Mouse (Mus musculus) forebrain, embryonic 15.5 days (tissue): ENCODE results near the gene Phlpp1. TPM values are rescaled to one million over a fixed set of nuclear protein-coding genes. Genes with fewer than 3 reads are reported as not detected.
"Not testable (repeated sequence)": the region's sequence is repeated elsewhere in the genome, so short reads cannot be mapped to it uniquely, and the experiment has no call there.

Experiments used
- ATAC-seq: fragments of 200-750 bp; cut with Nextera tagmentation; replicated peaks from 2 replicates; pipeline ENCODE4 v1.8.0; 2017; ENCODE audit warnings: mild to moderate bottlenecking, moderate TSS enrichment, moderate library complexity
- H3K27ac ChIP-seq: fragments of 300-500 bp; sonication (generic); replicated peaks from 2 replicates; pipeline ENCODE4 v1.5.1; 2015; ENCODE audit warnings: mild to moderate bottlenecking, inconsistent platforms
- H3K27me3 ChIP-seq: fragments of 300-500 bp; sonication (generic); 2 replicates; pipeline ENCODE4 v1.6.1; 2015; ENCODE audit warnings: inconsistent platforms
- H3K36me3 ChIP-seq: fragments of 300-500 bp; sonication (generic); 2 replicates; pipeline ENCODE4 v1.6.1; 2015; ENCODE audit warnings: mild to moderate bottlenecking, inconsistent platforms
- H3K4me1 ChIP-seq: fragments of 300-500 bp; sonication (generic); 2 replicates; pipeline ENCODE4 v1.6.1; 2015; ENCODE audit warnings: inconsistent platforms
- H3K4me2 ChIP-seq: fragments of 300-500 bp; sonication (generic); replicated peaks from 2 replicates; pipeline ENCODE4 v1.6.1; 2015; ENCODE audit warnings: mild to moderate bottlenecking, inconsistent platforms
- H3K4me3 ChIP-seq: fragments of 300-500 bp; sonication (generic); 2 replicates; pipeline ENCODE4 v1.5.1; 2015; ENCODE audit warnings: mild to moderate bottlenecking, inconsistent platforms
- H3K9ac ChIP-seq: fragments of 300-500 bp; sonication (generic); replicated peaks from 2 replicates; pipeline ENCODE4 v1.6.1; 2015; ENCODE audit warnings: mild to moderate bottlenecking, inconsistent platforms
- H3K9me3 ChIP-seq: fragments of 300-500 bp; sonication (generic); 2 replicates; pipeline ENCODE4 v1.6.1; 2016; ENCODE audit warnings: inconsistent platforms
- WGBS: fragments of 180-500 bp; shearing (Covaris S2); methylation state at CpG from one replicate; pipeline ENCODE4 v1.1.7; 2015; ENCODE audit warnings: mixed read lengths; 5-methylcytosine and 5-hydroxymethylcytosine counted together
- polyA plus RNA-seq: library from polyadenylated mRNA; unstranded; fragments of >200 nt; fragmentation: Nextera tagmentation; extraction: Ambion mirVana; gene quantifications from 2 replicates; pipeline ENCODE4 v1.2.1, GENCODE M21; 2015

The Phlpp1 gene
- polyA plus RNA-seq, 1 experiment from 2014 or later = 8.2 TPM

DNA sequence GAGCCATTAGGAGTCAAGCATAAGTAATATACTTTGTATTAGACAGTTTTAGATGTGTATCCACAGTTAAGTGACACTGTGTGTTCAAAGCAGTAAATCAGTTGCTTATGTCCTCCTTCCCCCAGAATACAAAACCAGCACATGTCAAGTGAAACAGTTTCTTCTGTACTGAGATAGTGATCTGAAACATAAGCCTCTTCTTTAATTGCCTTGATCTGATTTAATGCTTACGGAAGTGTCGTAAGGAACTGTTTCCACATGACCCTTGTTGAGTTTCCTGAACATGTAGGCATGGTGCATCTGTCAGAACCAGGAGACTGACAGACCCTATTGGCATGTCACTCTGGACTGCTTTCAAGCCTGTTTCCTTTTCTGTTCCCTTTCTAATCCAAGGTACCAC is 118.0 kb downstream of the Phlpp1 start:
- Histone ChIP-seq H3K4me3 (no peak overlapping the region), H3K27ac (no peak overlapping the region), H3K9ac (no peak overlapping the region), H3K36me3 (no peaks in the 10 kb centered on the region), H3K27me3 (no peaks in the 10 kb centered on the region), H3K4me2 (no peak overlapping the region), H3K4me1 (no peaks in the 10 kb centered on the region), H3K9me3 (no peaks in the 10 kb centered on the region)
- no peak for ATAC-seq
- WGBS = 83% methylated on average over 2 of the region's 2 CpGs

DNA sequence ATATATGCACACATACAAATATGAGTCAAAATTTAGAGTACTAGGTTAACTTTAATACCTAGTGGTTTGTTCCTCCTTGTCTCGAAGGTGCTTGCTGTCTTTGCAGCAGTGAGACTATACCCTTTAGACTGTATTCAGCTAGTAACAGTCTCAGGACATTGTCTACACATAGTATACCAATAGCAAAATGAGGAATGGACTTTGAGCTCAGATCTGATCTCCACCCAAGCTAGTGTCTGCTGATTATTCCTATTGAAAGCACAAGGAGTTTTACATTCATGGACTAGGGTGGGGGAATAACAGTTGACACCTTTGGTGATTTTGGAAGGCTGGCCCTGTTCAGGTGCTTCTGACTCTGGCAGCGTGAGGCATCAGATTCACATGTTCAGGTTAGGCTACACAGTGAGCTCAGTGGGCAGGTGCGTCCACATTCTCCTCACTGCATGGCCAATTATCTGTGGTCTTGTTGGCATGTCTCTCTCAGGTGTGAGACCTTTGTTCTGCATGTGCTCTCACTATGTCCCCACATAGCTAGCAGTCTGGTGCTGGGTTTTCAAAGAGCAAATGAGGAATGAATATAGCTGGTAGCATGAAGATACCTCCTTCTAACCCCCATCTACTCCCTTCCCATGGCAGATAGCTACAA is 138.0 kb downstream of the Phlpp1 start:
- Histone ChIP-seq H3K9ac (no peak overlapping the region), H3K4me3 (no peak overlapping the region), H3K27me3 (no peaks in the 10 kb centered on the region), H3K4me2 (no peak overlapping the region), H3K36me3 (no peaks in the 10 kb centered on the region), H3K4me1 (no peaks in the 10 kb centered on the region), H3K27ac (no peak overlapping the region), H3K9me3 (no peaks in the 10 kb centered on the region)
- WGBS = 95% methylated on average over 3 of the region's 3 CpGs
- no peak for ATAC-seq

DNA sequence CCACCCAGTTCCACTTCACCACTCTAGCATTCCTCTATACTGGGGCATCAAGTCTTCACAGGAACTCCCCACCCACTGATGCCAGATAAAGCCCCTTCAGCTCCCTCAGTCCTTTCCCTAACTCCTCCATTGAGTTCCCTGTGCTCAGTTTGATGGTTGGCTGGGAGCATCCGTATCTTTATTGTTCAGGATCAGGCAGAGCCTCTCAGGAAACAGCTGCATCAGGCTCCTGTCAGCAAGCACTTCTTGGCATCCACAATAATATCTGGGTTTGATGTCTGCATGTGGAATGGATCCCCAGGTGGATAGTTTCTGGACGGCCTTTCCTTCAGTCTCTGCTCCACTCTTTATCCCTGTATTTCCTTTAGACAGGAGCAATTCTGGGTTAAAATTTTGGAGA is 138.7 kb downstream of the Phlpp1 start:
- no peak overlapping the region for H3K27ac ChIP-seq
- H3K4me3 ChIP-seq = no peak overlapping the region
- no peak for ATAC-seq
- H3K4me2 ChIP-seq = no peak overlapping the region
- no peaks in the 10 kb centered on the region for H3K36me3 ChIP-seq
- no peak overlapping the region for H3K9ac ChIP-seq
- no peaks in the 10 kb centered on the region for H3K4me1 ChIP-seq
- 76% methylated on average over 2 of the region's 2 CpGs for WGBS
- no peaks in the 10 kb centered on the region for H3K9me3 ChIP-seq
- no peaks in the 10 kb centered on the region for H3K27me3 ChIP-seq

DNA sequence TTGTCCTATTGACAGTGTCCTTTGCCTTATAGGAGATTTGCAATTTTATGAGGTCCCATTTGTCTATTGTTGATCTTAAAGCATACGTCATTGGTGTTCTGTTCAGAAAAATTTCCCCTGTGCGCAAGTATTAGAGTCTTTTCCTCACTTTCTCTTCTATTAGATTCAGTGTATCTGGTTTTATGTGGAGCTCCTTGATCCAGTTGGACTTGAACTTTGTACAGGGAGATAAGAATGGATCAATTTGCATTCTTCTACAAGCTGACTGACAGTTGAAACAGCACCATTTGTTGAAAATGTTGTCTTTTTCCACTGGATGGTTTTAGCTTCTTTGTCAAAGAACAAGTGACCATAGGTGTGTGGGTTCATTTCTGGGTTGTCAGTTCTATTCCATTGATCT is 140.3 kb downstream of the Phlpp1 start:
- not testable (repeated sequence) for H3K36me3 ChIP-seq, H3K9me3 ChIP-seq, H3K4me1 ChIP-seq, ATAC-seq, H3K4me2 ChIP-seq, H3K4me3 ChIP-seq, H3K27ac ChIP-seq, H3K27me3 ChIP-seq, H3K9ac ChIP-seq
- WGBS = 99% methylated on average over 2 of the region's 2 CpGs

DNA sequence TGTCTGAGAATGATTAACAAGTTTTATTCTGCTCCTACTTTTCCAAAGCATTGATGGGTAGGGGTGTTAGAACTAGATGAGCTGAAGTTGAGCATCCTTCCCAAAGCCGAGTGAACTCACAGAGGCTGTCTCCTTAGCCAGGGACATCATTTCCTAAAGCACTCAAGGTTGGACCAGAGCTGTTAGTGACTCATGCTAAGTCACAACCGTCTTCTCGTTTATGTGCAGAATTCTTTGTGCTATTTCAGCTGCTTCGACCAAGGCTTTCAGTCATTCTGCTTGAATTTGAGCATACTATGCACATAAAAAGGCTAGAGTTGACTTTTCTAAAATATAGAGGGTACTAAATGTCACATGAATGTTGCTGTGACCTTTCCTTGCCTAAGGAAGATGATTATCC is 142.9 kb downstream of the Phlpp1 start:
- H3K27ac ChIP-seq = no peak overlapping the region
- H3K9ac ChIP-seq = no peak overlapping the region
- H3K27me3 ChIP-seq = no peaks in the 10 kb centered on the region
- no peaks in the 10 kb centered on the region for H3K36me3 ChIP-seq
- no peaks in the 10 kb centered on the region for H3K9me3 ChIP-seq
- no peak overlapping the region for H3K4me2 ChIP-seq
- H3K4me1 ChIP-seq = no peaks in the 10 kb centered on the region
- no peak for ATAC-seq
- 88% methylated on average over 4 of the region's 4 CpGs for WGBS
- no peak overlapping the region for H3K4me3 ChIP-seq

DNA sequence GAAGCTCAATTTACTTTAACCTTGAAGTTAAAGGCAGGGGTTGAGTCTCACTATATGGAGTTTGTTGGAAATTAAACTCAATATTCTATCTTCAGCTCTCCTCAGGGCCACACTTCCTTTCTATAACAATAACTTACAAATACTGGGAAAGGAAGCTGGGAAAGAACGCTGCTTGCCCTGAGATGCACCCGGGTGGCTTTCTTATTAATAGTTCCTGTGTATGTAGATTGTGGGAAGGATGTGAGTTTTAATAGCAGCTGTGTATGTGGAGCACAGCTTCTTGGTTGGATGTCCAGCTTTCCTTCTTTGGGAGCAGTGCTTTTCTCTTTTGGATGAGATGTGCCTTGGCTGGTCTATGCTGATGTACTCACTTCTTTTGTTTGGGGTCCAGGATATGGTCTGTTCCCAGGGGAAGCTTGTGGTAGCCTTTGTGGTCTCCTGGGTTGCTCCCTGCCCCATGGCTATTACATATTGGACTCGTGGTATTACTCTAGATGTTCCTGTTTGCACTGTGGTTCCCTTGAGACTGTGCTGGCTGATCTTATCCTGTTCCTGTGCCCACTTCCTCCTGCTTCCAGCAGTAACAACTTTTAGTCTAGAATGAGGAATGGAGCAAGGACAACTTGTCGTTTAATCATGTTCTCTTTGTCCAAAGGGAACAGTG is 145.2 kb downstream of the Phlpp1 start:
- H3K4me1 ChIP-seq = no peaks in the 10 kb centered on the region
- no peak overlapping the region for H3K4me3 ChIP-seq
- H3K9ac ChIP-seq = no peak overlapping the region
- ATAC-seq = no peak
- no peak overlapping the region for H3K27ac ChIP-seq
- 84% methylated on average over 4 of the region's 4 CpGs for WGBS
- H3K27me3 ChIP-seq = no peaks in the 10 kb centered on the region
- no peaks in the 10 kb centered on the region for H3K36me3 ChIP-seq
- no peaks in the 10 kb centered on the region for H3K9me3 ChIP-seq
- no peak overlapping the region for H3K4me2 ChIP-seq

DNA sequence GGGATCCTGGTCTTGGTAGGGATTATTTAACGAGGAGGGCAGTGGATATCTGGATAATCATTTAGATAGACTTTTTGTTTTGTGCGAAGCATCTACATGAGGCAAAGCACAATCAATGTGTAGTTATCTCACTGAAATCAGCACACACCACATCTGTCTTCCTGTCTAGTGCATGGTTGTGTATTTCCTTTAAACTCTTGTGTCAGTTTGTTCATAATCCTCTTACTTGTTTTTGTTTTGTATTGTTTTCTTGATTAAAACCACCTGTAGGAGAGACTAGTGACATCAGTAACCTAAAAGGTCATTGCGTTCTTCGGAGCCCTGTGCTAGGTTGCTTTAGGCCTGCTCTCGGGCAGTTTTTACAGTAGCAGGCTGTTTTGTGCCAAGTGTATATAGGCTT is 146.8 kb downstream of the Phlpp1 start:
- ATAC-seq = no peak
- no peak overlapping the region for H3K9ac ChIP-seq
- no peaks in the 10 kb centered on the region for H3K36me3 ChIP-seq
- H3K4me2 ChIP-seq = no peak overlapping the region
- no peak overlapping the region for H3K4me3 ChIP-seq
- H3K9me3 ChIP-seq = no peaks in the 10 kb centered on the region
- no peak overlapping the region for H3K27ac ChIP-seq
- WGBS = 87% methylated on average over 5 of the region's 5 CpGs
- no peaks in the 10 kb centered on the region for H3K27me3 ChIP-seq
- H3K4me1 ChIP-seq = no peaks in the 10 kb centered on the region

DNA sequence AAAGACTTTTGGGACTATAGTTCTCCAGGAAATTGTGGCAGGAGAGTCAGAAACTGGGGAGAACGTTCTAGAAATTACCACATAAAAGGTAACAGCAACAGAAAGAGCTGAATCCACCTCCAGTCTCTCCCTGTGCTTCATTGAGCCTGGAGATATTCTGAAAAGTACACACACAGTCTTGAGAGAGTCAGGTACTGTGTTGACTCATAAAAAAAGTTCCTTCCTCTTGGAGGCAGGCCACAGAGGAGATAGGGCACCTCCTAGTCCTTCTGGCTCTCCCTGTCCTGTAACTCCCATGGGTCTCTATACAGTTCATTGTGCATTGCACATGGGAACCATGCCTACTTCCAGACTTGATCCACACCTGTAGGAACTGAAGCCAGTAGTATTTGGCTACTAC is 149.0 kb downstream of the Phlpp1 start:
- Histone ChIP-seq H3K4me1 (no peaks in the 10 kb centered on the region), H3K36me3 (no peaks in the 10 kb centered on the region), H3K4me3 (no peak overlapping the region), H3K9me3 (no peaks in the 10 kb centered on the region), H3K27me3 (no peaks in the 10 kb centered on the region), H3K9ac (no peak overlapping the region), H3K27ac (no peak overlapping the region), H3K4me2 (no peak overlapping the region)
- ATAC-seq = no peak
- 96% methylated on average over 1 of the region's 1 CpGs for WGBS

DNA sequence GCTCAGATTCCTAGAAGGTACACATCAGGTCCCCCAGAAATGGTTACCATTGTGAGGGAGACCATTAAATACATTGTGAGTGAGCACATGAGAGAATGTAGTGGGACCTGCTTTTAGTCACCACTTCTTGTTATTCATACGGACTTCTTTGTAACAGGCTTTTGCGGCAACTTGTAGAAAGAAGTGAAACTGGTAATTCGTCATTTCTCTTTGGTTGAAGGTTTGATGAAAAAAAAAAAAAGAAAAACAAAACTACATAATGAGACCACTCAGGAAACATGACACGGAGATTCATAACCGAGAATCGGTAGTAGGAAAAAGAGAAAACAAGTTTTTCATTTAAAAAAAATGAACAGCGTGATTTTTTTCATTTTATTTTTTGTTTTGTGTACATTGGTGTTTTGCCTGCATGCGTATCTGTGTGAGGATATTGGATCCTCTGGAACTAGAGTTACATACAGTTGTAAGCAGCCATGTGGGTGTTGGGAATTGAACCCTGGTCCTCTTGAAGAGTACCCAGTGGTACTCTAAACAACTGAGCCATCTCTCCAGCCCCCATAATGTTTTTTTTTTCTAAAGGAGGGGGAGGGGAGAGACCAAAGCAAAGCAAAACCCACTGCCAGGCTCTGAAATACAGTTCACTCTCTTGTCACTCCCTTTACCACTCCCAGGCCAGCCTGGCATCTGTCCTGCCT is 150.0 kb downstream of the Phlpp1 start:
- ATAC-seq = no peak
- no peaks in the 10 kb centered on the region for H3K9me3 ChIP-seq
- WGBS = 92% methylated on average over 8 of the region's 8 CpGs
- no peaks in the 10 kb centered on the region for H3K36me3 ChIP-seq
- H3K27ac ChIP-seq = no peak overlapping the region
- H3K9ac ChIP-seq = no peak overlapping the region
- no peaks in the 10 kb centered on the region for H3K4me1 ChIP-seq
- H3K4me2 ChIP-seq = no peak overlapping the region
- H3K27me3 ChIP-seq = no peaks in the 10 kb centered on the region
- H3K4me3 ChIP-seq = no peak overlapping the region

DNA sequence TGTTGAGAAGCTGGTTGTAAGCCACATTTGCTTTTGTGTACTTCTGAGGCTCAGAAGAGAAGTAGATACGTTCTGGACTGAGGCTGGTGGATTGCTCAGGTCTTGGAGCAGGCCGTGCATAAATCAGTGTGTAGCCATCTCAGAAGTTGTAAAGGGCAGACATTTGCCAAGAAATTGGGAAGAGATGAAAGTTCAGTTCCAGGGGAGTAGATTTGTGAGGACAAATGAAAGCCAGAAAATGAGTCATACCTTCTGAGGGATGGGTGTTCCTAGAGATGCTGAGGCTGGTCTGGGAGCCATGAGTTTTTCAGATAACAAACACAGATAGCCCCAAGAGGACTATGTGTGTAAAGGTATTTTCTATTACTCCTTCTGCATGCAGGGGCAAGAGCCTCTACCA is 155.1 kb downstream of the Phlpp1 start:
- Histone ChIP-seq H3K4me2 (no peak overlapping the region), H3K27me3 (no peaks in the 10 kb centered on the region), H3K4me3 (no peak overlapping the region), H3K9me3 (no peaks in the 10 kb centered on the region), H3K27ac (no peak overlapping the region), H3K36me3 (no peaks in the 10 kb centered on the region), H3K4me1 (no peaks in the 10 kb centered on the region), H3K9ac (no peak overlapping the region)
- ATAC-seq = no peak
- 81% methylated on average over 2 of the region's 2 CpGs for WGBS

DNA sequence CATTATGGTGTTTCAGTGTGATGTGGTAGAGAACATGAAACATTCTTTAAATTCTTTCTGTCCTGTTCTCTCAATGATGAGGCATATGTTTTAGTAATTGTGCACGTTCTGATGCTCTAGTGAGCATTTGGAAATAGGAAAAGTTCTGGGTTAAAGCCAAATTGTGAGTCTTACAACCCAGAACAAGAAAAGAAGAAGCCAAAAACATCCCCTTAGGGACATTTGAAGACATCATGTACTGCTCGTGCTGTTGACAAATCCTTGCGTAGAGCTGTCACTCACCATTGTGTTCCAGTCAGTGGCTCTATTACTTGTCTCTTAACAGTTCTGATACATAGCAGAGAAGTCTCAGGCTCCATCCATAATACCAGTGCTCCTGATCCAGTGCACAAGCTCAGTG is 170.5 kb downstream of the Phlpp1 start:
- H3K9me3 ChIP-seq = no peaks in the 10 kb centered on the region
- H3K4me3 ChIP-seq = no peak overlapping the region
- no peak overlapping the region for H3K27ac ChIP-seq
- H3K9ac ChIP-seq = no peak overlapping the region
- H3K4me1 ChIP-seq = no peaks in the 10 kb centered on the region
- ATAC-seq = no peak
- peaks cover 22% of the 10 kb centered on the region; the same call in 1 of the 2 replicates for H3K36me3 ChIP-seq
- no peaks in the 10 kb centered on the region for H3K27me3 ChIP-seq
- H3K4me2 ChIP-seq = no peak overlapping the region
- WGBS = 62% methylated on average over 3 of the region's 3 CpGs

DNA sequence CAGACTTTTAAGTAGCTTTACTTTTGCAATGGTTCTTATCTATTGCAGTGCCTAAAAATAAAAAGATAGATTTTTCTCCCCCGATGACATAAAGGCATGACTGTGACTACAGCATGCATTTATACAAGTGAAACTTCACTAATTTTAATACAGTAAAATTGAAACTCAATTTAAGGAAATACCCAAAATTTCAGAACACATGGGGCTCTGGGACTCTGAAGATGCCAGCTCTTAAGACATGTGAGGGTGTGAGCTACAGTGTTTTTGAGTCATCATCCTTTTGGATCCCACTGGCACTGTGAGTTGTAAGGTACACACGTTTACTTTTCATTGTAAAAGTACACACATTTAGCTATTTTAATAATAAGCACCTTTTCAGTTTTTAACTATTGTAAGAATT is 173.7 kb downstream of the Phlpp1 start:
- no peak for ATAC-seq
- H3K4me2 ChIP-seq = no peak overlapping the region
- no peaks in the 10 kb centered on the region for H3K4me1 ChIP-seq
- H3K4me3 ChIP-seq = no peak overlapping the region
- H3K9me3 ChIP-seq = no peaks in the 10 kb centered on the region
- H3K9ac ChIP-seq = no peak overlapping the region
- 97% methylated on average over 2 of the region's 2 CpGs for WGBS
- no peaks in the 10 kb centered on the region for H3K27me3 ChIP-seq
- peaks cover 22% of the 10 kb centered on the region; the same call in 1 of the 2 replicates for H3K36me3 ChIP-seq
- no peak overlapping the region for H3K27ac ChIP-seq
